Mouse (Mus musculus) left cerebral cortex, postnatal 25 days (tissue): ENCODE results near the gene Ugt1a7c. TPM values are rescaled to one million over a fixed set of nuclear protein-coding genes. Genes with fewer than 3 reads are reported as not detected.

Experiments
- DNase-seq, 2 experiments: peaks; one replicate each; pipeline ENCODE4 v3.0.0; 2022; ENCODE audit warnings: low spot score in 2 of 2, mixed read lengths in 1 of 2
- intact Hi-C: fragments of 180-260 bp; cut with DNase I; formaldehyde crosslinking; loops from one replicate; pipeline ENCODE4 v1.15.1; 2025
- total RNA-seq, 2 experiments: library from RNA; stranded (reverse); gene quantifications; 2 replicates each; pipeline ENCODE4 v1.2.3; 2021

Ugt1a7c gene
- total RNA-seq, 2 experiments from 2014 or later = 0.76 to 0.78 TPM

DNA sequence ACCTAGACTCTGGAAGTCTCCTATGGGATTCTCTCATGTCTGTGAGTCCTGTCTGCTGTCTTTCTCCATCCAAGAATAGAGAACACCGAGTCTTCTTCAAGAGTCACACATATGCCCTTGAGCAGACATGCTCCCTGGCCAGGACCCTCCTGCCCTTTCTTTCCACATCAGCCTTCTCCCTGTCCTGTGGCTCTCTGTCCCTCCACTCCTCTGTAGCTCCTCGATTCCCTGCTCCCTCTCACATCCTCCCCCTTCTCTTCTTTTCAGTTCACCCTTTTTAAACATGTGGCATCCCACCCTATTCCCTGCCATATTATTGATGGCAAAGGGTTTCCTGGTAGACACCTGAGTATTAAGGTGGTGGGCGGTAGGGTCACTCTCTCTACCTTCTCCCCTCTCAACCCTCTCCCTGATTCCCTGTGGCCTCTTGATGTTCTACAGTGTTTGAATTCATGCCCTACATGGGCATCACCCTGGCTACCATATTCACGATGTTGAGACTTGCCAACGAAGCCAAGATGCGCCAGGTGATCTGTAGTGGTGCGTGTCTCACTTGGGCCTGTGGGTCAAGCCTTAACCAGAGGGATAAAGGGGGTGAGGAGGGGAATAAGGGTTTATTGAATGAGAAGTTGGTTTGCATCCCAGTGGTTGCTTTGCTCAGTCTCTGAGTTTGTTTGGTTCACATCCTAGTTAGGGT lies 137.1 kb downstream of the Ugt1a7c start:
- intact Hi-C loops = no loop called here
- no peak for DNase-seq

DNA sequence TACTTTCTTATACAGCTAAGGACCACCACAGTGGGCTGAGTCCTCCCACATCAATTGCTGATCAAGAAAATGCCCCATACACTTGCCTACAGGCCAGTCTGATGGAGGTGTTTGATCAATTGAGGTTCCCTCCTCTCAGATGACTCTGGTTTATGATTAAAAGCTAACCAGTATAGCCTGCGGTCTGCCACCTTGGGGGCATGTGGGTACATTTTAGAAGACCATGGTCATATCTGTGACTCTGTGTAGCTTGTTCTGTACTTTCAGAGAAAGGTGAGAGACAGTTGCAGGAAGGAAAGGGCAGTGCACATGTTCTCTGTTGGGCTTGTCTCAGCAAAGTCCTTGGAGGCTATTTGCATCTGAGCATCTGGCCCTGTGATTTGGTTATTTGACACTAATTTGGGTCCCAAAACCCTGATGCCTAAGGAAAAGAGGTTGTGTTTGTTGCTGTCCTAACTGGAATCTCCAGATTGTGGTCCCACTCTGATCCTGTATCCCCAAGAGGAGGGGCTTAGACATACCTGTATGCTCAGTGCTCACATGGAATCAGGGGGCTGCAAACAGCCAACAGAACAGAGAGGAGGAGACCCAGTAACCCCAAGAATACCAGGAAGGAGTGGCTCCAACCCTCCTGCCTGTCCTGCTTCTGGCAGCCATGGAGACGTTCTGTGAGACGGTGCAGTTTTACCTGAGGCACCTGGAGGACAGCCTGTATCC lies 138.0 kb downstream of the Ugt1a7c start:
- intact Hi-C loops = no loop called here
- DNase-seq = no peak

DNA sequence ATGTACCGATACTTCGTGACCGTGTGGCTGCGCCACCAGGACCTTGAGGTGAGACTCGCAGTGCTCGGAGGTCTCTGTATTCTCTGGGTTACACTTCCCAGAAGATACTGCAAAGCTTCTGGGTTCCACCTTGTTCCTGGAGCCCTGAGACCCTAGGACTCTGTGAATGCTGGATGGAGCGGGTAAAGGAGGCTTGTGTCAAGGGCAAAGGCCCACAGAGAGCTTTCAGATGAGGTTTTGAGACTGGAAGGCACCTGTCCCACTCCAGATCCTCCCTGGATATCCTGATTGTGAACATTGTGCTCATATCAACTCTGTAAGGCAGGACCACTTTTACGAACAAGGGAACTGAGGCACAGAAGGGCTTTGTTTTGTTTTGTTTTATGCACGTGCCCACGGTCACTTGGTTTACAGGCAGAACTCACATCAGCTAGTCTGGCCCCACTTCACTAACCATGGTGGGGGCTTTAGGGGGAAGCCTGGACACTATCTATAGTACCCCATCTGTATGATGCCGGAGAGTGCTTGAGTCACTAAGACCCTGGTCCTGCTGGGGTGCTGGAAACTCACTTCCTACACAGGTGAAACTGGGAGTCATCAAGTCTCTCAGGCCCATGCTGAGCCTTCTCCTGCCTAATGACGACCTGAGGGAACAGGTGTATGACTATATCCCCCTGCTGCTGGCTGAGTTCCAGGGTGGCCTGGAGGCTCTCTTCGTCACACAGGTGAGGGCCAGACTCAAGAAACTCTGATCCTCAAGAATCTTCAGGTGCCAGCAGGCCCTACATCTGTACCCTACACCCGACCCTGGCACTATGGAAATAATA lies 138.8 kb downstream of the Ugt1a7c start:
- intact Hi-C loops = no loop called here
- DNase-seq = no peak

DNA sequence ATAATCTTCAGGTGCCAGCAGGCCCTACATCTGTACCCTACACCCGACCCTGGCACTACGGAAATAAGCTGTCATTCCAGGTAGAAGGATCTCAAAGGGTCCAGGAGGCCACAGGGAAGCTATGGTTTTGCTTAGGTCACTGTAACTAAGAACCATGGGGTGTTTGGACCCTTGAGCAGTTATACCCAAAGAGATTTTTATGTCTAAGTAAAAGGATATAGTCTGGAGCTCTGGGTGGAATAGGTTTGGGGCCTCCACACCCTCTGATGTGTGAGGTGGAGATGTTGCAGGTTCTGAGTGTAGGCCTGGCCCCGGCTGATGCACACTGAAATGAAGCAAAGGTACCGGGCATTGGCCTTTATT lies 139.4 kb downstream of the Ugt1a7c start:
- intact Hi-C loops = no loop called here
- DNase-seq = no peak

DNA sequence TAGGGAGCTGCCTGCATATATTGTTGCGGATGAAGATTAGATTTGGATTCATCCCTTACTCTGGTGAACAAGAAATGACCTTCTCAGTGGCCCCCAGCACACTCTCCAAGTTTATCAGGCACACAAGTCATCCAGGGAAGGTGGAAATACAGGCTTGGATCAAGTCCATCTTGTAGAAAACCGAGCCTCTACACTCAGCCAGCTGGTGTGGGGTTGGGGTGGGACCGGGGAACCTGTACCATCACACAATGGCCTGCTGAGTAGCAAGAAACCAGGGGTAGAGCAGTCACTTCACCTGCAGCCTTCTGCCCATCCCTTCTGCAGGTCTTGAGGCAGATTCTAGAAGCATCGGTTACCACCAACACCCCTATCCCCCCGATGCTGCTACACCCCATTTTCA lies 139.8 kb downstream of the Ugt1a7c start:
- DNase-seq = no peak
- intact Hi-C loops = no loop called here

DNA sequence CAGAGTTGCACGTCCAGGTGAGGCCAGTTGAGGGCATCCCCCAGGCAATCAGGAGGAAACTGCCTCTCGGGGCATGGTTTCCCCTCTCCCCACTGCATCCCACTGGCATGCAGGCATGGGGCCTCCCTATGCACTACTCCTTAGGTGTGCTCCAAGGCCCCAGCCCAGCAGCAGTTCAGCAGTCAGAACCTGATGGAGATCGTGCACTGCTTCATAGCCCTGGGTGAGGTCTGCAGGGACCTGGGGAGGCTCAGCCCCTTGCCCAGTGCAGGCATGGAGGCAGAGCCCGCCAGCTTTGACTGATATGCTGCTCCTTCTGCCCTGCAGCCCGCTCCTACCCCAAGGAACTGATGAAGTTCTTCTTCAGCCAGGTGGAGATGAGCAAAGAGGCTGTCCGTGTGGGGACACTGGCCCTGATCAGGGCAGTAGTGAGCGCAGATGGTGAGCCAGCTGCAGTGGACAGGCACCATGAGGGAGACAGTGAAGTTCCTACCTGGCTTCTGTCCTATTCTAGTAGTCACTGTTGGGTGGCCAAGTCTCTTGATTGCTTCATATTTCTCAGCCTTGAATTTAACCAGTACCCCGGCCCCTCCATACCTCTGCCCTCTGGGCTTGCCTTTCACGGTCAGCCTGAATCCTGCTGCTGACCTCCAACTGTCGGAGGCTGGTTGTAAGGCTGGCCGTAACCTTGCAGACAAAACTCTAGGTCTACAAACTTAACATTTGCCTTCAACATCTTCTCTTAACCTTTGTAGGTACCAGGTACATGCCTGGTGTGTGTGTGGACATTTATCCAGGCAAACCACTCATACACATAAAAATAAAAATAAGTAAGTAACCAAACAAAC lies 140.4 kb downstream of the Ugt1a7c start:
- intact Hi-C loops = no loop called here
- no peak for DNase-seq

DNA sequence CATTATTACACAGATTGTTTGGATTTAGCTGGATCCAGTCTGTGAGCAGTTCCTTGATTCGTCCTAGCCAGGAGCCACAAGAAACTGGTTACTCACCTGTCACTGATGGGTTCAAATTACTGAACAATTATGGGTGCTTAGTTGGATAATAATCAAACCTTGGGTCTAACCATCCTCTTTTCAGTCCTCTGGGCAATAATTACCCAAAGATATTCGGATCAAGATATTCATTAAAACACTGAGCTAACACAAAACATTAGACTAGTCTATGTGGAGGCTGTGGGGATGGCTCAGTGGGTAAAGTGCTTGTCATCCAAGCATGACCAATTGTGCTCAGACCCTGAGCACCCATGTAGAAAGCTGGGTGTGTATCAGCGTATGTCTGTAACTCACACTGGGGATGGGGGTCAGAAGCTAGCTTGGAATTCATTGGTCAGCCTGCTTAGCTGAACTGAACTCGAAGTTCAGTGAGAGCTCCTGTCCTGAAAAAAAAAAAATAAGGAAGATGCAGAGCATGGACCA lies 141.1 kb downstream of the Ugt1a7c start:
- intact Hi-C loops = no loop called here
- DNase-seq = no peak

DNA sequence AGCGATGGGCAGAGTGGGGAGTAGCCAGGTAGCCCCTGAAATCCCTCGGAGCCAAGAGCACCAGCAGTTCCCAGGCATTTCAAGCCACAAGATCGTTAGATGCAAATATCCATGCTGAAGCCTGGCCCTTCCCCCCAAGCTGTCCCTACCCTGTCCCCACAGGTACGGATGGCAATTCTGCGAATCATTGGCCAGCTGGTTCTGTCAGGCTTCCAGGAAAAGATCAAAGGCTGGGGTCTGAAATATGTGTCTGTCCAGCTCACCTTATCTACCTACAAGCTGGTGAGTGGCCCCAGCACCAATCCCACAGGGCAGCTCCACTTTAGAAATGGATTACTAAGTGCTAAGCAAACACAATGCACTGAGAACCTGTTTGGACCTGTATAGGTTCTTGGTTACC lies 142.4 kb downstream of the Ugt1a7c start:
- DNase-seq = no peak
- intact Hi-C loops = no loop called here

DNA sequence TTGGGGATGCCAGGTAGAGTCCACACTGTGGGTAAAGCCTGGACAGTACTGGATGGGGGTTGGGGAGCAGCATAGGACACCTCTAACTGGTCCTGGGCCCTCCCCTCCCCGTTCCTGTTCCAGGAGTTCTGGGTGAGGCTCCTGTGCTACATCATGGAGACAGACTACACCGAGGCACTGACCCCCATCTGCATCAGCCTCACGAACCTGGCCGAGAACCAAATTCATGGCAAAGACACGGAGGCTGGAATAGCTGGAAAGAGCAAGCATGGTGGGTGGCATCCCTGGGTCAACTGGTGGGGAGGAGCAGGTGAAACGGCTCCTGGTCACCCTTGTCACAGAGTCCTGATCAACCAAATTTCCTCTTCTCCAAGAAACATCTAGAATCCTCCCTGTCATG lies 143.9 kb downstream of the Ugt1a7c start:
- intact Hi-C loops = no loop called here
- no peak for DNase-seq

DNA sequence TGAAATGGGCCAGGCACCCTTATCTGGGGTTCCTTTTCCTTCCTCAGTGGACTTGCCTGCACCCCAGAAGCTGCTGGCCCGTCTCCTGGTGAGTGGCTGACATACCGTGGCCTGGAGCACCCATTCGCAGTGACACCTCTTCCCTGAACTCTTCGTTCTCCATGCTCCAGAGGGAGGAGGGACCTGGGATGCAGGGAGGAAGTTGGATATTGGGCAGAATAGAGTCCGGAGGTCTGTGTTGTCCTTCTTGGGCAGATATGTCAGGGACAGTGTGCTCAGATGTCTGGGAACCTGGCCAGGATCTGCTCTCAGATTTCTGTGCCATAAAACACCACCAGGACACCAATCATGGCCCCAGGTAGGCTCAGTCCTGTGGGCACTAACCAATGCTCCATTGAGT lies 145.2 kb downstream of the Ugt1a7c start:
- DNase-seq = no peak
- intact Hi-C loops = no loop called here

DNA sequence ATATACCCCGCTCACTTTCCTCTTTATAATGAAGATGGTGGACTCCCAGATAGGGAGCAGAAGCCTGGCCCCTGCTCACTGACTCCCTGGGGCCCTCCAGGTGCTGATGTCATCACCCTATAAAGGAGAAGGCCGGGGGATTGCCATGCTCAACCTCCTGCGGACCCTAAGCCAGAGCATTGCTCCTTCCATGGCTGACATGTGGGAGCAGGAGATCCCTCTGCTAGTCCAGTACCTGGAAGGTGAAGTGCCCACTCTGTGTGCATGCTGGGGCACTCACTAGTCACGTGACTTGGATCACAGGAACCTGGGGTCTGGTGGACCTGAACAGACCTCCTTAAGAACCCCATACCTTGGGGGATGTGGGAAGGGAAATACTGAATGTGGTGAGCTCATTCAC lies 145.7 kb downstream of the Ugt1a7c start:
- no peak for DNase-seq
- intact Hi-C loops = no loop called here

DNA sequence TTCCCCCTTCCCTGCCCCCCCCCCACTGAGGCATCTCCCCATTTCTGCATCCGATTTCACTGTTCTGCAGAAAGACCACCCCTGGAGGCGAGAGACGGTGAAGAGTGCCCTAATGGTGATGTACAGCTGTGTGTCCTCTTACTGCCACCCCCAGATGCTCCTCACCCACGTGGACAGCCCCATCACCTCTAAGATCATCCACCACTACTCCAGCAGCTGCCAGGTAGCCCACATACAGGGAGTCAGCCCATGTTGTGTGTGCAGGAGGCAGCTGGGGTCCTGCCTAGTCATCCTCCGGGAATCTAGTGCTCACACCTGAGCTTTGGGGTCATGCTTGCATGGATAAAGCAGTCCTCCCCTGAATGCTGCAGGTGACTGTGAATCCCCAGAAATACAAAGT lies 149.0 kb downstream of the Ugt1a7c start:
- DNase-seq = no peak
- intact Hi-C loops = no loop called here

DNA sequence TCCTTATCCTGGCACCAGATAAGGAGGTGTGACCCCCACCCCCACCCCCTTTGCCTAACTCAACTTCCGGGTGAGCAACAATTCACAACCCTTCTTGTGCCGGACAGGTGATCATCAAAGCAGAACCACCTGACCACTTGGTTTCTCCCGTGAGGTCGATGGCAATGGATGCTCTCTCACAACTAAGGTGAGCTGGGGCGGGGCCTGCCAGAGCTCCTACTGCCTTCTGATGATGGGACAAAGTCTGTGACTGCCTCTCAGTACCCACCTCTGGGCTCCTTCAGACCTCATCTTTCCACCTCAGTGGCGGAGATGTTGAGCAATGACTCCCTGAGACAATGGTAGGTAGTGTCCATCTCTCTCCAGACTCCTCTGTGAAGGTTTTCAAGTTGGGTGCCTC lies 151.0 kb downstream of the Ugt1a7c start:
- DNase-seq = no peak
- intact Hi-C loops = no loop called here

DNA sequence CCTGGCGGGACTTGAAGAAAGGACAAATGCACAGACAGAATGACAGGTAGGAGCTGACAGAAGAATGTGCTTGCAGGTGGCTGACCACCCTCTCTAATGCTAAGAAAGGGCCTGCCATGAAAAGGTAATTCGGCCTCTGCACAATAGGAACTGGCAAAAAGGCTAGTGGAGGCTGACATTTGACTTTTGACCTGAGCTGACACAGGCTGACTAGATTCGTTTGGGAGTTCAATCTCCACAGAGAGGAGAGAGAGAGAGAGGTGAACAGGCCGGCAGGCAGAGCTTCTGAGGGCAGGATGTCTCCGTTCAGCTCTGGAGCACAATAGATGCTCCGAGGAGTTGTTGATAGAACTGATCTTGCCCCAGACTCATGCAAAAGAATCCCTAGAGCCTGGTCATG lies 151.5 kb downstream of the Ugt1a7c start:
- intact Hi-C loops = no loop called here
- no peak for DNase-seq

DNA sequence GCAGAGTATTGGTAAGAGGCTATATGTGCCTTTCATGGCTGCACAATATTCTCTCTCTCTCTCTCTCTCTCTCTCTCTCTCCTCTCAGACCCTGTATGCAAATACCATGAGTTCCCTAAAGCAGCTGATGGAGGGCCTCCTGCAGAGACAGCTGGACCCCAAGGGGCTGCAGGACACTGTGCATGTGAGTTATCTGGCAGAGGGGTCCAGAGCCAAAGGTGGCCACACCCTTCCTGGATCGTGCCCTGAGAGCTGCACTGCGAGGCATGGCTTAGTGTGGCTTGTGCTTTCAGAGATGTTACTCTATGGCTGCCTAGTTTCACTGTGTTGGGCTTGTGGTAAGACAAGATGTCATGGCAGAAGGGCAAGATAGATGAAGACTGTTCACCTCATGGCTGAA lies 152.8 kb downstream of the Ugt1a7c start:
- intact Hi-C loops = no loop called here
- no peak for DNase-seq

DNA sequence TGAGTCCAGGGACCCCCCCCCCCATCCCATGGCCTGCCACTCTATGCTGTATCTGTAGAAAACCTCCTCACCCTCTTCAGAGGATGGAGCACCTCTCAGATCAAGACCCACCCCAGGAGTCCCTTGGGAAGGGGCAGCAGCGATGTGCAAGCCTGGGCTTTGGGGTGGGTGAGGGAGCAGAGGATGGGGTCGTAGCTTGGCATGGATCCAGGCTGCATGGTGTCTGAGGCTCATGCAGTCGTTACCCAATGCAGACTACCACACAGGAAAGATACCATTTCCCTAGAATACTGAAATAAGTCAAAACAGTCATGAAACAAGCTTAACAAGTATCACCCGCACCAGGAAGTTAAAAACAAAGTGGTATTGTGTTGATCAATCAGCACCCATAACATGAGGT lies 153.8 kb downstream of the Ugt1a7c start:
- intact Hi-C loops = no loop called here
- no peak for DNase-seq

DNA sequence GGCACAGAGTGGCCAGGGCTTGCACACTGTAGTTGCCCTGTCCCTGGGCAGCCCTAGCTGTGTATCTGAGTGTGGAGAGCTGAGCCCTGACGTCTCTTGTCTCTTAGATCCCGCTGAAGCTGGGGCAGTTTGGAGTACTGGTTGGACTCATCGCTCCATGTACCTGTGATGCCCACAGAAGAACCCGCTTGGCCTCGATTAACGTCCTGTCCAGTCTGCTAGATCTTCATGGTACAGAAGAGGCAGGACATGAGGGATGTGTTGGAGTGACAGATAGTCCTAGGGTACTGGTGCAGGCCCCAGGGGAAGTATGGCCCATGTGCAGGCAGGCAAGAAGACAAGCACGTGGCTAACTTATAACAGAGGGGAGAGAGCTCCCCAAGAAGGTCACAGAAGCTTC lies 154.7 kb downstream of the Ugt1a7c start:
- intact Hi-C loops = no loop called here
- no peak for DNase-seq

DNA sequence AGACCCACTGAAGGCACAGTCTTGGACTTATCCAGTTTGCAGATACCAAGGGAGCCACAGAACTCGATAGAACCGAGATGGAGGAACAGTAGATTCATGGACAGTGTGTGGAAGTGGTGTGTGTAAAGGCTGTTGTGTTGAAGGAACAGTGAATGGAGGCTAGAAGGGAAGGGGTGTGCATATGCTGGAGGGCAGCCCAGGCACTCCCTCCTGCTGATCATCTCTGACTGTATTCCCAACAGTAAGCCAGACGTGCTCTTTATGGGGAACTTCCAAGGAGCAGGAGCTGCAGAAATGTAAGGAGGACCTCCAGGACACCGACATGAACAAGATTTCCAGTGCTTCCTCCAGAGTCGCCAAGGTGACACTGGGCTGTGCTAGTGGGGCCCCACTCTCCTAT lies 155.2 kb downstream of the Ugt1a7c start:
- intact Hi-C loops = no loop called here
- no peak for DNase-seq

DNA sequence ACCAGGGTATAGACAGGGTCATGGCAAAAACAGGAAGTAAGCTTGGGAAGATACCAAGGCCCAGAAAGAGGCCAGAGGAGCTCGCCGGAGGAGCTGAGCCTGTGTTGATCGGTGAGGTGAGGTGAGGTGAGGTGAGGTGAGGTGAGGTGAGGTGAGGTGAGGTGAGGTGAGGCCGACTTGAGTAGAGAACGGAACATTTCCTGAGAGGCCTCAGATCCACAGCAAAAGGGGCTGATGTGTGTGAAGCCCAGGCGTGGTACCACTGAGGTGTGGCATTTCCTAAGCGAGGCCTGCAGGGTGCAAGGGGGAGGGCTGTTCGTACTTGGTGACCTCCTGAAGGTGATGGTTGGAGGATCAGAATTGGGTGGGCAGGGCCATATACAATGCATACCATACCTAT lies 158.2 kb downstream of the Ugt1a7c start:
- DNase-seq = no peak

DNA sequence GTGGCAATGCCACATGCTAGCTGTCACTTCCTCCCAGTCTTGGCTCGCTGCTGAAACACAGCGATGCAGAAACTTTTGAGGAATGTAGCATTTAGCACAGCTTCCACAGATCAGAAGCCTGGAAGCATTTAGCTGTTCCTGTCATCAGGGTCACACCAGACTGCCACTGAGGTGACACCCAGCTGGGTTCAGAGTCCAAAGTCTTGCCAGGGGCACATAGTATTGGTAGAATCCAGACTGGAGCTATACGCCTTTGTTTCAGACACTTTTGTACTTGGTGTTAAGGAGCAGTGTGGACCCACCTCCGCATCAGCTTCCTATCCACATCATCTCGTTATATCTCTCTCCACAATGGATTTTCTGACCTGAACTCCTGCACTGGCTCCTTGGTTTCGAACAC lies 158.7 kb downstream of the Ugt1a7c start:
- intact Hi-C loops = no loop called here
- no peak for DNase-seq

More for the DNA sequence above, 158.2 kb downstream of the Ugt1a7c start:
- intact Hi-C loops = no loop called here
